Mouse (Mus musculus): ENCODE results near the gene Fbp1. TPM values are rescaled to one million over a fixed set of nuclear protein-coding genes. Genes with fewer than 3 reads are reported as not detected.

Fbp1 gene
- polyA plus RNA-seq (2012; ENCODE audit: low replicate concordance) = not detected in 2 replicates

GRCm38 (mm10) chr13:62887712-62888441, at the start of gene Fbp1:
Gene Fbp1 (minus strand): TSS chr13:62888282.

GRCm38 (mm10) chr13:62857941-62858915, 29.9 kb downstream of the Fbp1 start, which contains the start of gene Fbp2:
Gene Fbp2 (minus strand): TSS chr13:62858422.

Other genes starting within 250 kb of the Fbp1 start
- gene Platr25, start 127.6 kb downstream of the Fbp1 start, polyA plus RNA-seq (2012; ENCODE audit: low replicate concordance) = 0.55 and 0.67 TPM in 2 replicates
- 0.14 TPM in 1 of 2 replicates, not detected in the other for gene Gm5141, start 102.5 kb downstream of the Fbp1 start, polyA plus RNA-seq (2012; ENCODE audit: low replicate concordance)
- not detected in 2 replicates for gene Fbp2, start 29.9 kb downstream of the Fbp1 start, polyA plus RNA-seq (2012; ENCODE audit: low replicate concordance)
- gene 2010111I01Rik, start 76.6 kb upstream of the Fbp1 start, polyA plus RNA-seq (2012; ENCODE audit: low replicate concordance) = 30.1 and 68.4 TPM in 2 replicates